Mouse (Mus musculus): Measurements from ENCODE around the gene Trim3. TPM values are rescaled to one million over a fixed set of nuclear protein-coding genes. Genes with fewer than 3 reads are reported as not detected.
A peak's percentile ranks its signal among the peaks of the same experiment; 100 is the strongest.

Trim3 gene
- polyA plus RNA-seq, 1 experiment from 2014 or later = 41.0 TPM

- no peaks in the 10 kb centered on the region for H3K4me1 ChIP-seq (ENCODE audit: control insufficient read depth, insufficient read depth, low read length)
- peaks cover 89% of the 10 kb centered on the region for H3K36me3 ChIP-seq (ENCODE audit: control insufficient read depth, insufficient read depth, low read length)
- DNase-seq (ENCODE audit: low spot score) = no peak
- WGBS = 97% methylated on average over 22 of the region's 22 CpGs
- H3K4me2 ChIP-seq (ENCODE audit: low read length) = no peak overlapping the region
- H3K27ac ChIP-seq (ENCODE audit: low read depth, low read length) = no peak overlapping the region
- no peaks in the 10 kb centered on the region for H3K27me3 ChIP-seq (replicated peaks; ENCODE audit: control insufficient read depth, insufficient read depth, low read length)
- ATAC-seq = no peak
- no peak overlapping the region for H3K9ac ChIP-seq (ENCODE audit: low read length)
- no peak overlapping the region for H3K4me3 ChIP-seq (ENCODE audit: low read depth, low read length)
- no peaks in the 10 kb centered on the region for H3K9me3 ChIP-seq (replicated peaks; ENCODE audit: control insufficient read depth, low read length)
Measured at GRCm38 (mm10) chr7:105617810-105618209, 15.6 kb downstream of the Trim3 start.

GRCm38 (mm10) chr7:105616561-105616960, 16.8 kb downstream of the Trim3 start:
- Histone ChIP-seq H3K9me3 (replicated peaks; ENCODE audit: control insufficient read depth, low read length) (no peaks in the 10 kb centered on the region), H3K4me1 (ENCODE audit: control insufficient read depth, insufficient read depth, low read length) (no peaks in the 10 kb centered on the region), H3K4me3 (ENCODE audit: low read depth, low read length) (no peak overlapping the region), H3K27ac (ENCODE audit: low read depth, low read length) (no peak overlapping the region), H3K9ac (ENCODE audit: low read length) (no peak overlapping the region), H3K4me2 (ENCODE audit: low read length) (no peak overlapping the region), H3K27me3 (replicated peaks; ENCODE audit: control insufficient read depth, insufficient read depth, low read length) (no peaks in the 10 kb centered on the region), H3K36me3 (ENCODE audit: control insufficient read depth, insufficient read depth, low read length) (peaks cover 92% of the 10 kb centered on the region)
- DNase-seq (ENCODE audit: low spot score) = no peak
- 92% methylated on average over 6 of the region's 6 CpGs for WGBS
- no peak for ATAC-seq

- H3K4me3 ChIP-seq (ENCODE audit: low read depth, low read length) = no peak overlapping the region
- no peak overlapping the region for H3K27ac ChIP-seq (ENCODE audit: low read depth, low read length)
- H3K4me2 ChIP-seq (ENCODE audit: low read length) = no peak overlapping the region
- H3K27me3 ChIP-seq (replicated peaks; ENCODE audit: control insufficient read depth, insufficient read depth, low read length) = no peaks in the 10 kb centered on the region
- WGBS = 88% methylated on average over 1 of the region's 1 CpGs
- H3K9me3 ChIP-seq (replicated peaks; ENCODE audit: control insufficient read depth, low read length) = no peaks in the 10 kb centered on the region
- no peaks in the 10 kb centered on the region for H3K4me1 ChIP-seq (ENCODE audit: control insufficient read depth, insufficient read depth, low read length)
- H3K36me3 ChIP-seq (ENCODE audit: control insufficient read depth, insufficient read depth, low read length) = peaks cover 96% of the 10 kb centered on the region
- DNase-seq (ENCODE audit: low spot score) (no peak), ATAC-seq (no peak)
- H3K9ac ChIP-seq (ENCODE audit: low read length) = no peak overlapping the region
Measured at GRCm38 (mm10) chr7:105615720-105616119, 17.7 kb downstream of the Trim3 start.

- Histone ChIP-seq H3K27ac (ENCODE audit: low read depth, low read length) (no peak overlapping the region), H3K36me3 (ENCODE audit: control insufficient read depth, insufficient read depth, low read length) (peaks cover 94% of the 10 kb centered on the region), H3K27me3 (replicated peaks; ENCODE audit: control insufficient read depth, insufficient read depth, low read length) (no peaks in the 10 kb centered on the region), H3K4me1 (ENCODE audit: control insufficient read depth, insufficient read depth, low read length) (no peaks in the 10 kb centered on the region), H3K9ac (ENCODE audit: low read length) (no peak overlapping the region), H3K4me2 (ENCODE audit: low read length) (no peak overlapping the region), H3K4me3 (ENCODE audit: low read depth, low read length) (no peak overlapping the region), H3K9me3 (replicated peaks; ENCODE audit: control insufficient read depth, low read length) (no peaks in the 10 kb centered on the region)
- ATAC-seq (no peak), DNase-seq (ENCODE audit: low spot score) (no peak)
- WGBS = 95% methylated on average over 1 of the region's 1 CpGs
Measured at GRCm38 (mm10) chr7:105614400-105614799, 19.0 kb downstream of the Trim3 start.

GRCm38 (mm10) chr7:105611767-105612166, 21.6 kb downstream of the Trim3 start:
- WGBS = 100% methylated on average over 1 of the region's 1 CpGs
- DNase-seq (ENCODE audit: low spot score) = no peak
- no peaks in the 10 kb centered on the region for H3K27me3 ChIP-seq (replicated peaks; ENCODE audit: control insufficient read depth, insufficient read depth, low read length)
- no peaks in the 10 kb centered on the region for H3K9me3 ChIP-seq (replicated peaks; ENCODE audit: control insufficient read depth, low read length)
- no peaks in the 10 kb centered on the region for H3K4me1 ChIP-seq (ENCODE audit: control insufficient read depth, insufficient read depth, low read length)
- H3K4me2 ChIP-seq (ENCODE audit: low read length) = no peak overlapping the region
- peaks cover 68% of the 10 kb centered on the region for H3K36me3 ChIP-seq (ENCODE audit: control insufficient read depth, insufficient read depth, low read length)
- H3K9ac ChIP-seq (ENCODE audit: low read length) = no peak overlapping the region
- ATAC-seq = no peak
- H3K27ac ChIP-seq (ENCODE audit: low read depth, low read length) = no peak overlapping the region
- no peak overlapping the region for H3K4me3 ChIP-seq (ENCODE audit: low read depth, low read length)

- H3K27me3 ChIP-seq (replicated peaks; ENCODE audit: control insufficient read depth, insufficient read depth, low read length) = no peaks in the 10 kb centered on the region
- 89% methylated on average over 3 of the region's 3 CpGs for WGBS
Measured at GRCm38 (mm10) chr7:105608467-105608866, 24.9 kb downstream of the Trim3 start.

GRCm38 (mm10) chr7:105602860-105603623, 30.3 kb downstream of the Trim3 start:
- Histone ChIP-seq H3K9ac (ENCODE audit: low read length) (no peak overlapping the region), H3K9me3 (replicated peaks; ENCODE audit: control insufficient read depth, low read length) (no peaks in the 10 kb centered on the region), H3K27me3 (replicated peaks; ENCODE audit: control insufficient read depth, insufficient read depth, low read length) (no peaks in the 10 kb centered on the region), H3K4me2 (ENCODE audit: low read length) (no peak overlapping the region), H3K4me1 (ENCODE audit: control insufficient read depth, insufficient read depth, low read length) (no peaks in the 10 kb centered on the region), H3K4me3 (ENCODE audit: low read depth, low read length) (no peak overlapping the region), H3K27ac (ENCODE audit: low read depth, low read length) (no peak overlapping the region), H3K36me3 (ENCODE audit: control insufficient read depth, insufficient read depth, low read length) (no peaks in the 10 kb centered on the region)
- ATAC-seq = peak; percentile 57
- peak; percentile 61 for DNase-seq (ENCODE audit: low spot score)
- WGBS = 40% methylated on average over 9 of the region's 9 CpGs

More at GRCm38 (mm10) chr7:105608467-105608866, 24.9 kb downstream of the Trim3 start:
- no peak for ATAC-seq
- no peak overlapping the region for H3K4me3 ChIP-seq (ENCODE audit: low read depth, low read length)
- no peak overlapping the region for H3K27ac ChIP-seq (ENCODE audit: low read depth, low read length)
- H3K4me1 ChIP-seq (ENCODE audit: control insufficient read depth, insufficient read depth, low read length) = no peaks in the 10 kb centered on the region
- H3K9me3 ChIP-seq (replicated peaks; ENCODE audit: control insufficient read depth, low read length) = no peaks in the 10 kb centered on the region
- H3K36me3 ChIP-seq (ENCODE audit: control insufficient read depth, insufficient read depth, low read length) = peaks cover 38% of the 10 kb centered on the region
- H3K9ac ChIP-seq (ENCODE audit: low read length) = no peak overlapping the region
- no peak for DNase-seq (ENCODE audit: low spot score)
- H3K4me2 ChIP-seq (ENCODE audit: low read length) = no peak overlapping the region

GRCm38 (mm10) chr7:105590097-105590496, 43.3 kb downstream of the Trim3 start:
- no peaks in the 10 kb centered on the region for H3K36me3 ChIP-seq (ENCODE audit: control insufficient read depth, insufficient read depth, low read length)
- H3K4me2 ChIP-seq (ENCODE audit: low read length) = no peak overlapping the region
- no peak overlapping the region for H3K4me3 ChIP-seq (ENCODE audit: low read depth, low read length)
- H3K4me1 ChIP-seq (ENCODE audit: control insufficient read depth, insufficient read depth, low read length) = no peaks in the 10 kb centered on the region
- H3K9ac ChIP-seq (ENCODE audit: low read length) = no peak overlapping the region
- no peak overlapping the region for H3K27ac ChIP-seq (ENCODE audit: low read depth, low read length)
- no peaks in the 10 kb centered on the region for H3K27me3 ChIP-seq (replicated peaks; ENCODE audit: control insufficient read depth, insufficient read depth, low read length)
- WGBS = 24% methylated on average over 7 of the region's 7 CpGs
- no peaks in the 10 kb centered on the region for H3K9me3 ChIP-seq (replicated peaks; ENCODE audit: control insufficient read depth, low read length)
- DNase-seq (ENCODE audit: low spot score) (no peak), ATAC-seq (no peak)

GRCm38 (mm10) chr7:105588325-105588912, 45.0 kb downstream of the Trim3 start:
- no peak for ATAC-seq
- Histone ChIP-seq H3K27me3 (replicated peaks; ENCODE audit: control insufficient read depth, insufficient read depth, low read length) (no peaks in the 10 kb centered on the region), H3K36me3 (ENCODE audit: control insufficient read depth, insufficient read depth, low read length) (no peaks in the 10 kb centered on the region), H3K4me3 (ENCODE audit: low read depth, low read length) (no peak overlapping the region), H3K27ac (ENCODE audit: low read depth, low read length) (no peak overlapping the region), H3K9ac (ENCODE audit: low read length) (no peak overlapping the region), H3K4me2 (ENCODE audit: low read length) (no peak overlapping the region), H3K4me1 (ENCODE audit: control insufficient read depth, insufficient read depth, low read length) (no peaks in the 10 kb centered on the region), H3K9me3 (replicated peaks; ENCODE audit: control insufficient read depth, low read length) (no peaks in the 10 kb centered on the region)
- 71% methylated on average over 9 of the region's 9 CpGs for WGBS
- no peak for DNase-seq (ENCODE audit: low spot score)

All from forebrain, embryonic 14.5 days (tissue).